Mouse (Mus musculus) urinary bladder, postnatal 10 days (tissue): ENCODE data around the gene Tmem259.

Source experiments
- DNase-seq: peaks from one replicate; pipeline ENCODE4 v3.0.0; 2022; ENCODE audit warnings: low spot score

Tmem259 gene

DNA sequence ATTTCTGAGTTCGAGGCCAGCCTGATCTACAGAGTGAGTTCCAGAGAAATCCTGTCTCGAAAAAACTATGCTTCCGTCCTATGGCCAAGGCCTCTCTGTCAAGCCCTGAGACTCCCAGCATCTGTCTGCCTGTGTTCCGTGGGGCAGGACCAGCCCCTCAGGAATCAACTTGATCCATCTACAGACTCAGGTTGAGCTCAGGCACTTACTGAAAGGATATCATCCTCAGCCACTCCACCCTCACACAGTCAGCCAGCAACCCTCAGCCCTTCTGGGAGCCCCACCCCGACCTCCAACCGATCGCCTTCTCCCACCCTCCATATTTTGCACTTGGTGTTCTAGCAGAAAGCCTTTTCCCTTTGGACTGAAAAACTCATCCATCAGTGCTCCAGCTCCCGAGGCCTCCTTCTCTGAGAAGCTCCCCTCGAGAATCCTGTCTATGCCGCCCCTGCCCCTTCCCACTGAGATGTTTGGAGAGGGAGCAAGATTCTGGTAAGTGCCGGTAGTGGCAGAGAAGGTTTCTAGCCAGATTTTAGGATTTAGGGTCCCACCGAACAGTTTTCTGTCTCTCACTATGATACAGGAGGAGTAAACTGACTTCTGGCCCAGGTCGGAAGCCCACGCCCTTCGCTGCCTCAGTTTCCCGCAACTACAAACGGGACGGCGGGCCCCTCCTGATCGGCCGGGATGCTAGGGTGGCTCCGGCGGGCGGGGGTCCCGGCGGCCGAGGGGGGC, 3.8 kb upstream of the Tmem259 start:
- no peak for DNase-seq

DNA sequence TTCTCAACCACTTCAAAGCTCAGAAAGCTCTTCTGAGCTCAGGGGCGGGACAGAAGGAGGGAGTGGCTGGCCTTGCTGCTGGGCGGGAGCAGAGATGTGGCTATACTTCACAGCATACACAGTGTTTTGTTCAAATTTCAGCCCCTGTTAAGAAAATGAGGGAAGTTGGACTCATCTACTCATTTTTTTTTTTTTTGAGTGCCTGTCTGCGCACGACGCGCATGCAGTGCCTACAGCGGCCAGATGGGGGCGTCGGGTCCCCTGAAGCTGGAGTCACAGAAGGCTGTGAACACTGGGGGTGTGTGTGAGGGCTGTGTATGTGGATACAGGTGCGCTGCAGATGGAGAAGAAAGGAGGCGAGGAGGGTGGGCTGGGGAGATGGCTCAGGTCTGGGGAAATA, 2.8 kb upstream of the Tmem259 start:
- peak; percentile 74 for DNase-seq

GRCm38 (mm10) chr10:79986232-79986878, 2.2 kb upstream of the Tmem259 start:
- DNase-seq, result no peak

DNA sequence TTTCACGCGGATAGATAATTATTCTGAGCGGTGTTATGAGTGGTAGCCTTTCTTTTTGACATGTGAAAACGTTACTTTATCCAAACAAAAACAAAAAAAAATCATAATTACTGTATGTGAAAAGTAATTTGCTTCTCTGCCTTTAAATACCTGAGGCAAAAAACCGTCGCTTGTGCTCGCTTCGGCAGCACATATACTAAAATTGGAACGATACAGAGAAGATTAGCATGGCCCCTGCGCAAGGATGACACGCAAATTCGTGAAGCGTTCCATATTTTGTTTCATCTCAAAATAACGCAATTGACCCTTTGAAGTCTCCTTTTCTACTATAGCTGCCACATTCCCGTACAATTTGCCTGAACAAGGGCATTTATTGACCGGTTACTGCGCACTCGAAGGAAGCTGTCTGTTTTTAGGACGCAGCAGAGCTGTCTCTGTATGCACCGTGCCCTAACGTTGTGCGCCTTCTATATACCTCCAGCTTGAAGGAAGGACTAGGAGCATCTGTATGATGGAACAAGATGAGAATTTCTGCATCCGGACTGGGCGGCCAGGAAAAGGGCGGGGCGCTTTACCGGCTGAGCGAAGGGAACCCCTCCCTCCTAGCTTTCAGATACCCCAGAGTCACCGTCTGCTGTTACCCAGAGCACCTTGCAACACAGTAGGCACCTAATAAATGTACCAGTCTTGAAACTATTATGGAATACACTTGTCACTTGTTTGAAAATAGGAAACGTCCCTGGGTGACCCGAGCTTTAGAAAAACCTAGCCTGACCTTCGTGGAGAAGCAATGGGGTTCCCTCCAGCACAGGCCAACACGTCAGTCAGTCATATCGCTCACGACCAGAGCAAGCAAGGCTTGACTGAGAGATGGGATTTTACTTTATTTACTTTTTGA, 1.5 kb upstream of the Tmem259 start:
- DNase-seq, result no peak

DNA sequence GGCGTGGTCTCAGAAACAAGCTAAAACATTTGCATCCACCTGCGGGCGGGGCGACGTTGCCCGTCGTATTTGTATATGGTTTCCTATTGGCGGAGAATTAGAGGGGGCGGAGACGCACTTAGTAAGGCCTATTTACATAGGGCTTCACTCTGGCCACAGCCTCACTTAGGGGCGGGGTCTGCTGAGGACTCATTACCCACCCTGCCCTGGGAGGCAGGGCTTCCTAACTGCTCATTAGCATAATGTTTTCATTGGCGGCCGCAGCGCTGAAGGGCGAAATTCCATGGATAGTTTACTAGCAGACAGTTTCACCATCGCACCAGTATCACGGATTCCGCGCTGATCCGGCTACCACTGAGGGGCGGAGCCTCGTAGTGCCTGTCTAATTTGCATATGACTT, 741 bp upstream of the Tmem259 start:
- DNase-seq, result peak; percentile 78

- no peak for DNase-seq
These were observed 460 bp downstream of the Tmem259 start for GRCm38 (mm10) chr10:79983670-79984069.

DNA sequence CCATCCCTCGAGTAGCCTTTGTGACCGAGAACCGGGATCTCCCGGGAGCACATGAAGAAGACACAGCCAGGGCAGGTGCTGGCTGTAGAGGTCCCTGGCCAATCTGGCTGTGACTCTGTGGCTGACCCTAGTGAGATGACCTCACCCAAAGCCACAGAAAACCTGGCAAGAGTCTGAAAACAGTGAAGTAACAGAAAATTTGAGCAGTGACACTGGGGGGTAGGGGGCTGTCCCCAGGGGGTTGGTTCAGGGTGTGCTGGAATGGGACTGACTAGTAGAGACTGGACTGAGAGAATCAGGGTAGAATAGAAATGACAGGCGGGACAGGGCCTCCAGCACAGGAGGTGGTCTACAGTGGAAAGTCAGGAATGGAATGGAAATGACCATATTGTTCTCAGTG, 925 bp downstream of the Tmem259 start:
- DNase-seq, result no peak

DNA sequence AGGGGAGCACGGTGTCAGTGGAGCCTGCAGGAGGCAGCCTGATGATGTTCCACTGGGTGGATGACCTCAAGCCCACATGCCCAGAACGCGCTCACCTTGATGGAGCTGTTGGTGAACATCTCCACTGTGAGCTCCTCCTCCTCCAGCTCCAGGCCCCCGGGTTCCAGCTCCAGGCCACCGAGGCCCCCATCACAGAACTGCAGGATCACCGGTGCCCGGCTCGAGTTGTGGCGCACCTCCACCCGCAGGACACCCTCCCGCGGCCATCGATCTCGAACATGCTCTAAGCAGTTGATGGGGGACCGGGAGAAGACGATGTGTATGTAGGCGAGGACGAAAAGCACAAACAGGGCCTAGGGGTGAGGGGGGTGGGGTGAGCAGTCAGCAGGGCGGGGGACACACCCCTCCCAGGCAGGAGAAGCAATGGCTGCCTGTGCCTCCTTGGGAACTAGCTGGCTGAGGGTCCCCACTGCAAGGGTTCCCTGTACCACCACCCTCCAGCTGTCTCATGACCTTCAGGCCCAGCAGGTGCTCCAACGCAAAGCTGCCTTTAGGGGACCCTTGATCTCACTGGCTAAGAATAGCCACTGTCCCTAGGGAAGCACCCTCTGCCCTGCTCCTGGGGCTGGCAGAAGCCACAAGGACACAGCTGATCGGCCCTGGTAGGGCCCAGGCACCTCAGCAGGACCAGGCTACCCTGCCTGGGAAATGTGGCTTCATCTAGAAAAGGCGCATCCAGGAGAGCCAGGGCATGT, 4.6 kb downstream of the Tmem259 start:
- no peak for DNase-seq

GRCm38 (mm10) chr10:79978061-79978460, 6.1 kb downstream of the Tmem259 start:
- no peak for DNase-seq

- DNase-seq, result no peak
These were observed 6.8 kb downstream of the Tmem259 start for GRCm38 (mm10) chr10:79977324-79977723.

GRCm38 (mm10) chr10:79976722-79977107, 7.4 kb downstream of the Tmem259 start:
- no peak for DNase-seq

- no peak for DNase-seq
These were observed 7.9 kb downstream of the Tmem259 start for GRCm38 (mm10) chr10:79976071-79976721.

DNA sequence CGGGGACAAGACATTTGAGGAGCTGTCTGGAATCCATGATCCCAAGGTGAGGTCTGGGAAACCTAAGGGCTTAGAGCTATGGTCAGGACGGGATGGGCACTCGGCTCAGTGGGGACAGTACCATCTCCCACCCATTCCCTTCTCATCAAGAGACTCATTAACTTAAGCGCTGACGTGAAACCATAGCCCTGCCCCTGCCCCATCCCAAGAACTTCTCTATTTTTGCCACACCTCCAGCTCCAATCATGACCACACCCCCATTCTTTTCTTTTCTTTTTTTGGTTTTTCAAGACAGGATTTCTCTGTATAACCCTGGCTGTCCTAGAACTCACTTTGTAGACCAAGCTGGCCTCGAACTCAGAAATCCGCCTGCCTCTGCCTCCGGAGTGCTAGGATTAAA, 9.5 kb downstream of the Tmem259 start:
- no peak for DNase-seq

DNA sequence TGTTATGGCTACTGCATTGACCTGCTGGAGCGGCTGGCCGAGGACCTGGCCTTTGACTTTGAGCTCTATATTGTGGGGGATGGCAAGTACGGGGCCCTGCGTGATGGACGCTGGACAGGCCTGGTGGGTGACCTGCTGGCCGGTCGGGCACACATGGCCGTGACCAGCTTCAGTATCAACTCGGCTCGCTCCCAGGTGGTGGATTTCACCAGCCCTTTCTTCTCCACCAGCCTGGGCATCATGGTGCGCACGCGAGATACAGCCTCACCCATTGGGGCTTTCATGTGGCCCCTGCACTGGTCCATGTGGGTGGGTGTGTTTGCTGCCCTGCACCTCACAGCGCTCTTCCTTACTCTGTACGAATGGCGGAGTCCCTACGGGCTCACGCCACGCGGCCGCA, 10.0 kb downstream of the Tmem259 start:
- no peak for DNase-seq

- DNase-seq, result no peak
These were observed 11.3 kb downstream of the Tmem259 start for GRCm38 (mm10) chr10:79972831-79973230.

- no peak for DNase-seq
These were observed 13.0 kb downstream of the Tmem259 start for GRCm38 (mm10) chr10:79971183-79971497.

GRCm38 (mm10) chr10:79970415-79971182, 13.5 kb downstream of the Tmem259 start, which contains the start of gene Grin3b:
Gene Grin3b (plus strand): TSS chr10:79970715.
- DNase-seq, result no peak

DNA sequence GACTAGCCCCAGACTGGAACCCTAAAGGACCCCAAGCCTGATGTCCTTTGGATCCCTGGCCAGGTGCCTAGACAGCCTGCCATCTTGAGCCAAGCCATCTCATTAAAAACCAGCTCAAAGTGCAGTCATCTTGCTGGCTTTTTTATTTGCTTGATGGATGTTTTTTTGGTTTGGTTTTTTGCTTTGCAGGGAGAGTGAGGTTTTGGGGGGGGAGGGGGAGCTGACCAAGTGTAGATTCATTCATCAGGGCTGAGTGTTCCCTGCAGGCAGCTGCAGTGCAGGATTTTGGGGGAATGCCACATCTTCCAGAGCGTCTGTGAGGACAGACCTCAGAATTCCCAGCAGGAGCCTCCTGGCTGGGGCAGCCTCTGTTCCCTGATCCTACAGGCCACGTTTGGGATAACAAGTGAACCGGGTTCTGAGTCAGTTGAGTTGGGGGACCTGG, 15.0 kb downstream of the Tmem259 start:
- DNase-seq, result no peak

DNA sequence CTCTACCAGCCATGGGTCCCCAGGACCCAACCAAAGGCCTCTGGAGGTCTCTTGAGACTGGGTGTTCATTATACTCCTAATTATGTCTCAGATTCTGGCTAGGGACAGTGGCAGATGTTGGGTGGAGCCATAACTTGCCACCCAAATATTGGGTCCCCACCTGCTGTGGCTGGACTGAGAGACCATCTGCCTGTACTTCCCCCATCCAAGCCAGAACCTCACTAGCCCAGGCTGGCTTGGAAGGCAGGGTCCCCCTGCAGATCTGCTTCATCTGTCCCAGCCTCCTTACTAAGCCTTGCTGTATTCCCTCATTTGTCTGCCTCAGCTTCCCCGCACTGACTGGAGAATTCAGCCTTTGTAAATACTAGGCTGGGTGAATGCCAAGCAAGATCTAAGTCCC, 15.9 kb downstream of the Tmem259 start:
- DNase-seq, result no peak

DNA sequence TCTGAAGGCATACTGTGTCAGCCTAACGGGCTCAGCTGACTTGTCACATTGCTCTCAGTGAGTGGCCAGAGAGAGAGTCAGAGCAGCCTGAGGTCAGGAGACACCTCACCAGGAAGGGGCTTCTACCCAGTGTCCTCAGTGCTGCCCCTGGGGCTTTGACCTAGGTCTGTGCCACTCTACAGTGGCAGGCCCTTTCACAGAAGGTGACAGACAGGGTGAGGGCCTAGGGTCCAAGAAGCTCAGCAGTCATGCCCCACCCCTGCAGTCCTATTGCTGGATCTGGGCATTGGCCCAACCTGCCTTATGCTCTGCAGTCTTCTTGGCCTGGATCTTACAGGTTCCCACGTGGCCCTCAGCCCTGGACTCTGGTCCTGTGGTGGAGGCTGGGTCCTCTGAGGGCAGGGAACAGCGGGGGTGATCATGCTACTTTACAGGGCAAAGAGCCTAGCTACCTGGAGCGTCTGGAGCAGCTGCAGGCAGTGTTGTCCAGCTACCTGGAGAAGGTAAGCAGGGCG, 17.2 kb downstream of the Tmem259 start:
- DNase-seq, result no peak

DNA sequence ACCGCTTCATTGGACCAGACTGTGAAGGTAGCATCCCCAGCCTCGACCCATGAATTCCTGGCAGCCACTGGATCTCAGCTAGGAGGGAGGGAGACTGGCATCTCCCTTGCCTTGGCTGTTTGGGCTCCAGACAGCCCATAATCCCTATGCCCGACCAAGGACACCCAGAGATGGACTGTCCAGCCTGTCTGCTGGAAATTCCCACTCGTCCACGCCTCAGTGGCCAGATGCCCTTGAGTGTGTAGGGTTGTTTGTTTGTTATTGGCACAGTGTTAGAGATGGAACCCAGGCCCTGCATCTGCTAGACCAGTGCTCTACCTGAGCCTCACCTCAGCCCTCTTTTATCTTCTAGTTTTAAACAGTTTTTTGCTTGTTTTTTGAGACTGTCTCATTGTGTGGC, 18.8 kb downstream of the Tmem259 start:
- DNase-seq, result no peak
